Mouse (Mus musculus): ENCODE data around the gene Olfr385.
"Not testable (repeated sequence)": the region's sequence is repeated elsewhere in the genome, so short reads cannot be mapped to it uniquely, and the experiment has no call there.

Olfr385 gene

GRCm38 (mm10) chr11:73592908-73593307 is at the start of gene Olfr385:
TSS of gene Olfr385 (minus strand) at chr11:73593008.
- no peak for DNase-seq (ENCODE audit: low spot score)

- no peak for DNase-seq (ENCODE audit: low spot score)
Observed at GRCm38 (mm10) chr11:73598294-73598693, 5.5 kb upstream of the Olfr385 start, which contains the start of gene Olfr384. TSS of gene Olfr384 (plus strand) at chr11:73598594.

GRCm38 (mm10) chr11:73583188-73583587 is 9.6 kb downstream of the Olfr385 start:
- DNase-seq (ENCODE audit: low spot score): not testable (repeated sequence)

GRCm38 (mm10) chr11:73579871-73580270 is 12.9 kb downstream of the Olfr385 start:
- DNase-seq (ENCODE audit: low spot score): no peak

Data from T-cell, adult 2 months (primary cell).